Mouse (Mus musculus): Measurements from ENCODE around the gene Wasf3.
"Not testable (repeated sequence)": the region's sequence is repeated elsewhere in the genome, so short reads cannot be mapped to it uniquely, and the experiment has no call there.

Gene Wasf3

GRCm38 (mm10) chr5:146401012-146401411 lies 16.2 kb downstream of the Wasf3 start:
- not testable (repeated sequence) for DNase-seq (ENCODE audit: low spot score)

- DNase-seq (ENCODE audit: low spot score): no peak
These were observed 17.5 kb downstream of the Wasf3 start for GRCm38 (mm10) chr5:146402311-146402710.

GRCm38 (mm10) chr5:146403923-146404322 lies 19.1 kb downstream of the Wasf3 start:
- no peak for DNase-seq (ENCODE audit: low spot score)

- no peak for DNase-seq (ENCODE audit: low spot score)
These were observed 21.3 kb downstream of the Wasf3 start for GRCm38 (mm10) chr5:146406133-146406532.

GRCm38 (mm10) chr5:146407791-146408190 lies 23.0 kb downstream of the Wasf3 start:
- DNase-seq (ENCODE audit: low spot score): no peak

- no peak for DNase-seq (ENCODE audit: low spot score)
These were observed 23.8 kb downstream of the Wasf3 start for GRCm38 (mm10) chr5:146408604-146409003.

- no peak for DNase-seq (ENCODE audit: low spot score)
These were observed 26.0 kb downstream of the Wasf3 start for GRCm38 (mm10) chr5:146410821-146411220.

- DNase-seq (ENCODE audit: low spot score): no peak
These were observed 28.1 kb downstream of the Wasf3 start for GRCm38 (mm10) chr5:146412743-146413430.

- DNase-seq (ENCODE audit: low spot score): no peak
These were observed 29.8 kb downstream of the Wasf3 start for GRCm38 (mm10) chr5:146414611-146415010.

- DNase-seq (ENCODE audit: low spot score): no peak
These were observed 30.4 kb downstream of the Wasf3 start for GRCm38 (mm10) chr5:146415218-146415617.

- no peak for DNase-seq (ENCODE audit: low spot score)
These were observed 31.7 kb downstream of the Wasf3 start for GRCm38 (mm10) chr5:146416331-146417110.

GRCm38 (mm10) chr5:146418092-146418491 lies 33.3 kb downstream of the Wasf3 start:
- DNase-seq (ENCODE audit: low spot score): no peak

- no peak for DNase-seq (ENCODE audit: low spot score)
These were observed 35.3 kb downstream of the Wasf3 start for GRCm38 (mm10) chr5:146420081-146420480.

- DNase-seq (ENCODE audit: low spot score): no peak
These were observed 40.0 kb downstream of the Wasf3 start for GRCm38 (mm10) chr5:146424711-146425326.

GRCm38 (mm10) chr5:146425656-146426055 lies 40.9 kb downstream of the Wasf3 start:
- no peak for DNase-seq (ENCODE audit: low spot score)

GRCm38 (mm10) chr5:146428109-146428508 lies 43.3 kb downstream of the Wasf3 start:
- no peak for DNase-seq (ENCODE audit: low spot score)

- no peak for DNase-seq (ENCODE audit: low spot score)
These were observed 47.0 kb downstream of the Wasf3 start for GRCm38 (mm10) chr5:146431821-146432220.

GRCm38 (mm10) chr5:146432476-146432875 lies 47.7 kb downstream of the Wasf3 start:
- DNase-seq (ENCODE audit: low spot score): no peak

GRCm38 (mm10) chr5:146435316-146435715 lies 50.5 kb downstream of the Wasf3 start:
- DNase-seq (ENCODE audit: low spot score): no peak

- DNase-seq (ENCODE audit: low spot score): no peak
These were observed 52.0 kb downstream of the Wasf3 start for GRCm38 (mm10) chr5:146436796-146437195.

- no peak for DNase-seq (ENCODE audit: low spot score)
These were observed 54.5 kb downstream of the Wasf3 start for GRCm38 (mm10) chr5:146439152-146439781.

GRCm38 (mm10) chr5:146440273-146440672 lies 55.5 kb downstream of the Wasf3 start:
- DNase-seq (ENCODE audit: low spot score): no peak

- DNase-seq (ENCODE audit: low spot score): no peak
These were observed 58.0 kb downstream of the Wasf3 start for GRCm38 (mm10) chr5:146442767-146443166.

All from yolk sac, embryonic 10.5 days (tissue).